Mouse (Mus musculus): Measurements from ENCODE around the gene Cntnap1. TPM values are rescaled to one million over a fixed set of nuclear protein-coding genes. Genes with fewer than 3 reads are reported as not detected.

Cntnap1 gene
- total RNA-seq, 2 experiments from 2014 or later, result 59.0 to 61.4 TPM

- no peak for DNase-seq (ENCODE audit: low spot score in 2 of 2)
Observed at GRCm38 (mm10) chr11:101169301-101170107, 819 bp upstream of the Cntnap1 start.

- DNase-seq (ENCODE audit: low spot score in 2 of 2), result peak; percentile 91
Observed at GRCm38 (mm10) chr11:101170811-101171610, 688 bp downstream of the Cntnap1 start, which contains the start of gene Plekhh3. Plekhh3 (minus strand) TSS chr11:101171351.

DNA sequence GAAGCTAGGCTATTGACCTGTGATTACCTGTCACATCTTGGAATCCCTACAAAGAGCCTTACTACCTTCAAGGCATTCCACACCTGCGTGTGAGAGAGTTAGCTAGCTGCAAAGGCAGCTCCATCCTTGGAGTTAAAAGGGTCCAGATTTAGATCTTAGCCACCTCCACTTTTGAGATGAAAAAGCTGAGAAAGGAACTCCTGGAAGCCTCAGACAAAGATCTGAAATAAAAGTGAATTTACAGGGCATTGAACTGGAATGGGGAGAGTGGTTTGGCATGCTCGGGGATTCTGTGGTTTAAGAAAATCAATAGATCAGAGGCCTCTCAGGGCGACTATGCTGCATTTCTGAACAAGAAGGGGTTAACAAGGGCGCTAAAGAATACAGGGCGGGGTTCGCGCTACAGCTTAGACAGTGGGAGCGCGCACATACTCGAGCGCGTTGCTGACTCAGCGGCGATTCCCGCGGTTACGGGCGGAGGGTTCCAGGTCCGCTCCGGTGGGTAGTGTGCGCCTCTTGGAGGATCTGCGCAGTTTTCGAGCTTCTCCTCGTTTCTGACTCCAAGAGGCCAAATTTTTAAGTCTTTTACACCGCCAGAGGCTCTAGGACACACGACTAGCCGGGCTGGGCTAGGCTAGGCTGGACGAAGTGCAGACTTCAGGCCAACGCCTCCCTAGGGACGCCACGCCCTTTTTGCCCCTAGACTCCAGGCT, 1.6 kb downstream of the Cntnap1 start:
- peak; percentile 62 to 75 for DNase-seq (ENCODE audit: low spot score in 2 of 2)

- no peak for DNase-seq (ENCODE audit: low spot score in 2 of 2)
Observed at GRCm38 (mm10) chr11:101172434-101172815, 2.1 kb downstream of the Cntnap1 start.

- no peak for DNase-seq (ENCODE audit: low spot score in 2 of 2)
Observed at GRCm38 (mm10) chr11:101173112-101173511, 2.8 kb downstream of the Cntnap1 start.

- DNase-seq (ENCODE audit: low spot score in 2 of 2), result peak; percentile 65 to 79
Observed at GRCm38 (mm10) chr11:101173631-101174388, 3.5 kb downstream of the Cntnap1 start.

DNA sequence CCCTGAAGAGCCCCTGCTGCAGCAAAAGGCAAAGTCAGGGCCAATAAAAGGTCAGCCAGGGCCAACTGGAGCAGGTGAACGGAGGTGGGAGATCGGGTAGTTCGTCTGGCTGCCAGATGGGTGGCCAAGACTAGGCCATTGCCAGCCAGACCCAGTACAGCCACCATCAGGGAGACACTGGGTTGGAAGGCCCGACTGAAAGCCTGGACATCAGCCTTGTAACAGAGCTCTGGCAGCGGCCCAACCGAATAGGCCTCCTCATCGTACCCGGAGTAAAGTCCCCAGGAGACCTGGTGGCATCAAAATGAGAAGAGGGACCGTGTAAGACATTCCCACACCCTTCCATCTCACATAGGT, 4.0 kb downstream of the Cntnap1 start:
- no peak for DNase-seq (ENCODE audit: low spot score in 2 of 2)

DNA sequence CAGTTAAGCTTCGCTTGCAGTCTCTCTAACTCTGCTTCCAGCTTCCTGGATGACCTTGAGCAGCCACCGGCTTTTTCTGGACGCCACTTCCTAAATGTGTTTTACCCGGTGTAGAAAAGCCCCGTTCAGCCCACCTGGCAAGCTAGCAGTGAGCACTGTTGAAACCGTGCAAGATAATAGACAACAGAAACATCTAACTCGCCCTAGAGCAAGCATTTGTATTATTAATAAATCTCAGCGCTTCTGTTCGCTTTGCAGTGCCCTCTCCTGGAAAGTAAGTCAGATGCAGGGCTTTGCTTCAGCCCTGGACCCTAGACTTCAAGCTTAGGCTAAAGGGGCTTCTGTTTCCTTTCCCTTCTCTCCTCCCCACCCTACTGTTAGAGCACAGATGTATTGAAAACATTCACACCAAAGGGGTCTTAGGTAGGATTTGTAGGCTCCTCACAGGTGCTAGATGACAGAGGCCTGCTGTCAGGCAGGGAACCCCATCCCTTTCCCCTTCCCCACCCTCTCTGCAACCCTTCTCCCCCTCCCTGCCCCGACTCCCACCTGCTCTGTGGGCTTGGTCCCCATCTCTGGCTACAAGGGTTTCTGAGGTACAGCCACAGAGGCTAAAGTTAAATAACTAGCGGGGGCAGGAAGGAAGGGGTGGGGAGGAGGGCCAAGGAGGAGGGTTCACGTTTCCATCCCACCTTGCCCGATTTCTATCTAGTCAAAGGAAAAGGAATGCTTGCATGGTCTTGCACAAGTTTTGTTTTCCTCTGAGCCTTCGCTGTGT, 4.7 kb downstream of the Cntnap1 start, which contains the start of gene Ccr10:
Gene Ccr10 (minus strand): TSS at position 593 of the 778 bp plus-strand sequence.
- no peak for DNase-seq (ENCODE audit: low spot score in 2 of 2)

DNA sequence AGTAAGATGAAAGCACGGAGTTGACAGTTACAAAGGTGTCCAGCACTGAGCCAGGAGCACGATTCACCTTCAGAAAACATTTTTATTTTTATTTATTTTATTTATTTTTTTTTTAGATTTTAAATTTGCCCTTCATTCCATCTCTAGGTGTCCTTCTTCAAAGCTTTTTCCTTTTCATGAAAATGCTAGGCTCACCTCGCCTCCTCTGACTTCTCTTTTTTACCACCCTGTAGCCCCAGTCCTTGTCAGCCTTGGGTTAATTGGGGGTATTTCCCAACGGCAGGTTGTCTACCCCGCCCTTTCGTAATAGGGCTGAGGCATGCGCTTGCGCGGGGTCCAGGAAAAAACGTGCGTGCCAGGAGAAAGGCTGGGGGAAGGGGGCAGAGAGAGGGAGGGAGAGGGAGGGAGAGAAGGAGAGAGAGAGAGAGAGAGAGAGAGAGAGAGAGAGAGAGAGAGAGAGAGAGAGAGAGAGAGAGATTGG, 5.4 kb downstream of the Cntnap1 start:
- peak in 1 of 2 experiments; percentile 50 for DNase-seq (ENCODE audit: low spot score in 2 of 2)

GRCm38 (mm10) chr11:101176117-101176691, 5.9 kb downstream of the Cntnap1 start:
- DNase-seq (ENCODE audit: low spot score in 2 of 2), result peak; percentile 43 to 58

- peak; percentile 75 to 77 for DNase-seq (ENCODE audit: low spot score in 2 of 2)
Observed at GRCm38 (mm10) chr11:101176933-101177773, 6.8 kb downstream of the Cntnap1 start.

GRCm38 (mm10) chr11:101178061-101179058, 8.0 kb downstream of the Cntnap1 start:
- no peak for DNase-seq (ENCODE audit: low spot score in 2 of 2)

DNA sequence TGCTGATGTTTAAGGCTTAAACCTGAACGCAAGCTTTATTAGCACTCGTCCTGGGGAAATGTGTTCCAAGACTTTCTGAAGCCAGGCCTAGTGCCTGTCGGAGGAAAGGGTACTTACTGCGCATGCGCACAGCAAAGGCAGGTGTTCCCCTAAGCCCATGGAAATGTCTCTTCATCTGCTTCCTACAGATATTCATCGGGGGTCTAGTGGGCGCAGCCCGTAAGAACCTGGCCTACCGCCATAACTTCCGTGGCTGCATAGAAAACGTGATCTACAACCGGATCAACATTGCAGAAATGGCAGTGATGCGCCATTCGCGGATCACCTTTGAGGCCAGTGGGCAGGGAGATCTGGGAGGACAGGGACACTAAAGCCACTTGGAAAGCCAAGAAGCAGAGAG, 9.0 kb downstream of the Cntnap1 start:
- DNase-seq (ENCODE audit: low spot score in 2 of 2), result no peak

DNA sequence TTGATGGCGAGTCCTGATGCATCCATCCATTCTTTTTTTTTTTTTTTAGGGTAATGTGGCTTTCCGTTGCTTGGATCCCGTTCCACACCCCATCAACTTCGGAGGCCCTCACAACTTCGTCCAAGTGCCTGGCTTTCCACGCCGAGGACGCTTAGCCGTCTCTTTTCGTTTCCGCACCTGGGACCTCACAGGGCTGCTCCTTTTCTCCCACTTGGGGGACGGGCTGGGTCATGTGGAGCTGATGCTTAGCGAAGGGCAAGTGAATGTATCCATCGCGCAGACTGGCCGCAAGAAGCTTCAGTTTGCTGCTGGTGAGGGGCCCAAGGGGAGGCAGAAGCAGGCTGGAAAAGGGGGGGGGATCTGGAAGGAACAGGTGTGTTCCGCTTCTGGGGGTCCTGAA, 9.9 kb downstream of the Cntnap1 start:
- DNase-seq (ENCODE audit: low spot score in 2 of 2), result no peak

DNA sequence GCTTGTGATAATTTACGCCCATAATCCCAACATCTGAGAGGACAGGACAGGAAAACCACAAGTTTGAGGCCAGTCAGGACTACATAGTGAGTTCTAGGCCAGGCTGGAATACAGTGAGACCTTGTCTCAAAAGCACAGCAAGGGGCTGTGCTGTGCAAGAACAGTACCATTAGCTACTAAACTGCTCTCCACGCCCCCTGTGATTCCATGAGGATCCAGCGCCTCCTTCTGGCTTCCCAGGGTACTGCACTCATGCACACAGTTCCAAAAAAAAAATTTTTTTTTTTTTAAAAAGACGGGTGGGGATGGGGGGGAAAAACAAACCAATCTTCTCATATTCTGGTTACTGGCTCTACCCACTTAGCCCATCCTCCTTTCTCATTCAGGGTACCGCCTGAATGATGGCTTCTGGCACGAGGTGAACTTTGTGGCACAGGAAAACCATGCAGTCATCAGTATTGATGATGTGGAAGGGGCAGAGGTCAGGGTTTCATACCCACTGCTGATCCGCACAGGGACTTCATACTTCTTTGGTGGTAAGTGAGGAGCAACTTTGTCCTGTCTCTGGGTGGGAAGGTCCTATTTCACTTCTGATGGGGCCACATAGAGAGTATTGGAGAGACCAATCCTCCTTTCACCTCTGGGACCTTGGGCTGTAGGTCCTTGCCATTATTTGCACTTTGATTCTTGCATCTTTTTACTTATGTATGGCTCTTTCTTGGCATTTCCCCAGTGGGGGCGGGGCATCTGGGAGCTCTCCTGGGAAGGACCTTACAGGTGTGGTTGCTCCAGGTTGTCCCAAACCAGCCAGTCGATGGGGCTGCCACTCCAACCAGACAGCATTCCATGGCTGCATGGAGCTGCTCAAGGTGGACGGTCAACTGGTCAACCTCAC, 10.8 kb downstream of the Cntnap1 start:
- DNase-seq (ENCODE audit: low spot score in 2 of 2), result peak; percentile 78 to 86

DNA sequence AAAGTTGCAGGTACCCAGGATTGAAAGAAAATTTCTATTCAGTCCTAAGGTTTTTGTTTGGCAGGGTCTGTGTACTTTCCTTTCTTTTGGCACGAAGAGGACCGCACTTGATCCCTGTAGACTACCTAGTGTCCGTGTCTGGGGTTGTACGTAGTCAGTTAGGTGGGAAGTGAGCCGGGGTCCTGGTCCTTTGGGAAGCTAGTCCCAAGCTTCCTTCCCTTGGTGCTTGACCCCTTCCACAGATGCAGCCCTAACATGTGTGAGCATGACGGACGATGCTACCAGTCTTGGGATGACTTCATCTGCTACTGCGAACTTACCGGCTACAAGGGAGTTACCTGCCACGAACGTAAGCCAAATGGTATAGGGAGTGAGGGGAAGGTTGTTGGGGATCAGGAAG, 11.6 kb downstream of the Cntnap1 start:
- DNase-seq (ENCODE audit: low spot score in 2 of 2), result no peak

Measured in layer of hippocampus, postnatal 10 days (tissue).